Mouse (Mus musculus) layer of hippocampus, adult 9-11 months (tissue): ENCODE measurements around the gene Neurod1.
A peak's percentile ranks its signal among the peaks of the same experiment; 100 is the strongest.

Source experiments
- DNase-seq: peaks from one replicate; pipeline ENCODE4 v3.0.0; 2022

Neurod1 gene

GRCm38 (mm10) chr2:79456575-79457349 is at the start of gene Neurod1, which contains the start of gene Cerkl:
Gene Neurod1 (minus strand): TSS chr2:79456751.
Gene Cerkl (minus strand): TSS chr2:79456785.
- peak; percentile 66 for DNase-seq

GRCm38 (mm10) chr2:79498990-79499755 is 42.6 kb upstream of the Neurod1 start:
- DNase-seq: peak; percentile 49

- DNase-seq: no peak
These were observed 28.6 kb upstream of the Neurod1 start for GRCm38 (mm10) chr2:79485127-79485526.

GRCm38 (mm10) chr2:79482511-79482910 is 26.0 kb upstream of the Neurod1 start:
- no peak for DNase-seq

- no peak for DNase-seq
These were observed 5.9 kb upstream of the Neurod1 start for GRCm38 (mm10) chr2:79462411-79462810.

- no peak for DNase-seq
These were observed 5.3 kb upstream of the Neurod1 start for GRCm38 (mm10) chr2:79461861-79462260.

GRCm38 (mm10) chr2:79460586-79460985 is 4.0 kb upstream of the Neurod1 start:
- DNase-seq: no peak

GRCm38 (mm10) chr2:79460107-79460506 is 3.6 kb upstream of the Neurod1 start:
- no peak for DNase-seq

- no peak for DNase-seq
These were observed 2.8 kb upstream of the Neurod1 start for GRCm38 (mm10) chr2:79459061-79460045.

- no peak for DNase-seq
These were observed 1.4 kb upstream of the Neurod1 start for GRCm38 (mm10) chr2:79457932-79458331.

- no peak for DNase-seq
These were observed 883 bp upstream of the Neurod1 start for GRCm38 (mm10) chr2:79457434-79457833.

- no peak for DNase-seq
These were observed 905 bp downstream of the Neurod1 start for GRCm38 (mm10) chr2:79455646-79456045.

- peak; percentile 22 for DNase-seq
These were observed 1.6 kb downstream of the Neurod1 start for GRCm38 (mm10) chr2:79454786-79455446.

- DNase-seq: peak; percentile 26
These were observed 2.4 kb downstream of the Neurod1 start for GRCm38 (mm10) chr2:79453901-79454781.

GRCm38 (mm10) chr2:79451438-79451837 is 5.1 kb downstream of the Neurod1 start:
- DNase-seq: no peak

- DNase-seq: no peak
These were observed 5.7 kb downstream of the Neurod1 start for GRCm38 (mm10) chr2:79450684-79451394.

- DNase-seq: no peak
These were observed 7.2 kb downstream of the Neurod1 start for GRCm38 (mm10) chr2:79449371-79449770.

GRCm38 (mm10) chr2:79447198-79447597 is 9.4 kb downstream of the Neurod1 start:
- DNase-seq: no peak

- no peak for DNase-seq
These were observed 12.5 kb downstream of the Neurod1 start for GRCm38 (mm10) chr2:79443861-79444620.

- no peak for DNase-seq
These were observed 13.2 kb downstream of the Neurod1 start for GRCm38 (mm10) chr2:79443401-79443800.
